Mouse (Mus musculus): Measurements from ENCODE around the gene Grin2c. TPM values are rescaled to one million over a fixed set of nuclear protein-coding genes. Genes with fewer than 3 reads are reported as not detected.
A peak's percentile ranks its signal among the peaks of the same experiment; 100 is the strongest.

Gene Grin2c
- total RNA-seq, 1 experiment from 2014 or later: not detected

GRCm38 (mm10) chr11:115287386-115287785 is 20.3 kb upstream of the Grin2c start:
- ATAC-seq (replicated peaks in 1 of 2; ENCODE audit: insufficient read depth in 1 of 2, low FRiP score in 2 of 2, low TSS enrichment in 1 of 2, low read depth in 1 of 2, poor library complexity in 2 of 2, severe bottlenecking in 2 of 2): no peak

DNA sequence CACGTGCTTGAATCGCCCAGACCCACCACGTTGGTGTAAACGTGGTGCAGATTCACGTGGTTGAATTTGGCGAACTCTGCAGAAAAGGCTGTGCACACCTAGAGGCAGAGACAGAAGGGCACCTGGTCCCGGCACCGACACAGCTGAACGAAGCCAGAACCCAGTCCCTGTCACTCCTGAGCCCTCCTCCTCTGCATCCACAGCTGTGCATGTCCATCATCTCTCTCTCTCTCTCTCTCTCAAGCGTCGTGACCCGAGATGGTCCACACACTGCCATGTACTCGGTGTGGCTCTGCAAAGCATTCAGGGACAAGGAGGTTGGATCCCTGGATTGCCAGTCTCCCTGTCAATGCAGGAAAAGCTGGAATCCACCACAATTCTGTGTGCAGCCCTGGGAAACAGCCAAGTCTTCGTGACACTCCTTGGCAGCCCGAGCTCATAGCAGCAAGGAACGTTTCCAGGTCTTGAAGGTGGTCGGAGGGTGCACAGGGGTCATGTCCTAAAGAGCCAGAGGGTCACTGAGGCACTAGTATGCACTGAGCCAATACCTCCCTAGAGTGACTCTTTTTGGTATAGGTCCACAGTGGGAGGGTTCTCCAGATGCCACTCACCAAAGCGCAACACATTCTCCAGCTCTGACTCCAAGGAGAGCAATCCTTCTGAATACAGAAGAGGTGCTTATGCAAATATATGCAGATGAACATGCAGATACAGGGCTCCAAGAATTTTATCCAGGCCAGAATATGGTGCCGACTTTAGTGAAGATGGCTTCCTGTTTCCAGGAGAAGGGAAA is 19.4 kb upstream of the Grin2c start:
- ATAC-seq (replicated peaks in 1 of 2; ENCODE audit: insufficient read depth in 1 of 2, low FRiP score in 2 of 2, low TSS enrichment in 1 of 2, low read depth in 1 of 2, poor library complexity in 2 of 2, severe bottlenecking in 2 of 2): no peak

DNA sequence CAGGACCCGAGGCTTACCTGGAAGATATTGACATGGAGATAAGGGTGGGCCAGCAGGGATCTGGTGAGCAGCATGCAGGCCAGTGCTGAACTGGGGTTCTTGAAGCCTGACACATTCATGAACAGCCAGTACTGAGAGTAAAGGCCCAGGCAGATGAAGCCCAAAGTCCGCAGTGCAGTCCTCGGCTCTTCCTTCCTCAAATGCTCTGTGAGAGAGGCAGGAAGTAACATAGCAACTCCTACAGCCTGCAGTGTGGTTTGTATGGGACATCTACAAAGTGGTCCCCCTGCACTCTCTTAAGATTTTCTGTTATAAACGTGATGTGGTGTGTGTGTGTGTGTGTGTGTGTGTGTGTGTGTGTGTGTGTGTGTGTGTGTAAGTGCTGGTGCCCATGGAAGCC is 18.2 kb upstream of the Grin2c start:
- ATAC-seq (replicated peaks in 1 of 2; ENCODE audit: insufficient read depth in 1 of 2, low FRiP score in 2 of 2, low TSS enrichment in 1 of 2, low read depth in 1 of 2, poor library complexity in 2 of 2, severe bottlenecking in 2 of 2): peak; percentile 70 to 74

DNA sequence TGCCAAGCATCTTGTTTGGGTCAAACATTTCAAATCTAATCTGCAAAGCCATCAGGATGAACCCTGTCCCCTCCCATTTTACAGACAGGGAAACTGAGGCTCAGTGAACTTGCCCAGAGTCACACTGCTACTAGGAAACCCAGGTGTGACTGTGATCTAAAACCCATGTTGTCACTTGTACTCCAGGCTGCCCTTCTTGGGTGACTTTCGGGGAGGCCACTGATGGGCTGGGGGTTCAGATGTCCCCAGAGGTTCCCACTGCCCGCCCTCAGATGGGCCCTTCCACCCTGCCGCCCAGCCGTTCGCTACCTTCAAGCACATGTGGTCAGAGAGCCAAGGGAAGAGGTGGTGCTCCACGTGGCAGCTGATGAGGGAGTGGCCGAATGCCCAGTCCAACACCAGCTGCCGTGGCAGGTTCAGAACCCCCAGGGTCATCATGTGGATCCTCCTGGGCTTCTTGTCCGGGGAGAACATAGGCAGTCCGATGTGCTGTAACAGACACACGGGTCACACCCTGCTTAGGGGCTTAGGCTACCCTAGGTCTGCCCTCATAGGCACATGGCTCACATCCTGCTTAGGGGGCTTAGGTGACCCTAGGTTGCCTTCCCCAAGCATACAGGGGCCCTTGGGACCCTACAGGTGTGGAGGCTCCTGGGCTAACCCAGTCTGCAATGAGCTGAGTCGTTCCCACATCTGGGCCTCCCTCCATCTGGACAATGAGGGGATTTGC is 17.0 kb upstream of the Grin2c start:
- ATAC-seq (replicated peaks in 1 of 2; ENCODE audit: insufficient read depth in 1 of 2, low FRiP score in 2 of 2, low TSS enrichment in 1 of 2, low read depth in 1 of 2, poor library complexity in 2 of 2, severe bottlenecking in 2 of 2): no peak

- ATAC-seq (replicated peaks in 1 of 2; ENCODE audit: insufficient read depth in 1 of 2, low FRiP score in 2 of 2, low TSS enrichment in 1 of 2, low read depth in 1 of 2, poor library complexity in 2 of 2, severe bottlenecking in 2 of 2): no peak
Measured at GRCm38 (mm10) chr11:115283486-115283765, 16.4 kb upstream of the Grin2c start.

DNA sequence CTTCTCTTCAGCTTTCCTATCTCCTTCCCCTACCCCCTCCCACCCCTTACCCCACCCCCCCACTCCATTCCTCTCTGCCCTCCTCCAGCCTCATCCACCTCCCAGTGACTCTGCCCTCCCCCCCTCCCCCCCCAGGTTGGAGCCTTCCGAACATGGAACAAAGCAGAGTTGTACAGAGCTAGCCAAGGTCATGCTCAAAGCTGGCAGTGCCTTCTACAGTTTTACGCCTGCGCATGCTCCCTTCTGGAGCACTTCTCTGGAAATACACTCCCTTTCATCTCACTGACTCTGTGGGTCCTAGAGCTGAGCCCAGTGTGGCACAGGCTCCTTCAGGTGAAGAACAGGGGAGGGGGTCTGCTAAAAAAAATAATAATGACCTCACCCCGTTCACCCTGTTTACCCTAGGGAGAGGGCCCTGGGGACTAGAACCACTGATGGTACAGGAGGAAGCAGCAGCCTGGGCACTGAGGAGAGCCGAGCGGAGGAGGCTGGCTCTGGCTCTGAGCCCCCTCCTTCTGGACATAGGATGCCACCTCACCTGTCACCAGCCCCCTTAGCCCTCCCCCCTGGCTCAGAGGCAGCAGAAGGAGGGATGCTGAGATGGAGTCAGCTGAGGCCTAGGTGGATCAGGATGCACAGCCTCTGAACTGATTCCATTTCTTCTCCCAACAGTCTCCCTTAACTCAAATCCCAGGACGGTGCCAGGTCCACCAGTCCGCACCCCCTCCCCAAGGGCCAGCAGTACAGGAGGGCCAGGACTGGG is 15.9 kb upstream of the Grin2c start:
- no peak for ATAC-seq (replicated peaks in 1 of 2; ENCODE audit: insufficient read depth in 1 of 2, low FRiP score in 2 of 2, low TSS enrichment in 1 of 2, low read depth in 1 of 2, poor library complexity in 2 of 2, severe bottlenecking in 2 of 2)

DNA sequence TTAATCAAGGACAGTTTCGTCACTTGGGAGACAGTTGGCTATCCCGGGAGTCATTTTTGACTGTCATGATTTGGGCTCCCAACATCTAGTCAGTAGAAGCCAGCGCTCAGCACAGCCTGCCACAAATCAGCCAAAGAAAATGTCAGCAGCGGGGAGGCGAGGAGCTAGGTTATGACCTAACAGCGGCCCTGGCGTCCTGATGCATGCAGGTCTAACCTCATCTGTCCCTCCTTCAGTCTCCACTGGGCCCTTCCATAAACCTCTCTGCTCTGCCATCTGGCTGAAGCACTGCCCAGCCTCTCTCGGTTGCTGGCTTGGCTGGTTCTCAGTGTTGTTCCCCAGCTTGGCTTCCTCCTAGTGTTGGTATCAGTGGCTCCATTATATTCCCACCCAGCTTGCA is 15.3 kb upstream of the Grin2c start:
- ATAC-seq (replicated peaks in 1 of 2; ENCODE audit: insufficient read depth in 1 of 2, low FRiP score in 2 of 2, low TSS enrichment in 1 of 2, low read depth in 1 of 2, poor library complexity in 2 of 2, severe bottlenecking in 2 of 2): no peak

GRCm38 (mm10) chr11:115279726-115280125 is 12.7 kb upstream of the Grin2c start:
- ATAC-seq (replicated peaks in 1 of 2; ENCODE audit: insufficient read depth in 1 of 2, low FRiP score in 2 of 2, low TSS enrichment in 1 of 2, low read depth in 1 of 2, poor library complexity in 2 of 2, severe bottlenecking in 2 of 2): no peak

GRCm38 (mm10) chr11:115278176-115278575 is 11.1 kb upstream of the Grin2c start:
- no peak for ATAC-seq (replicated peaks in 1 of 2; ENCODE audit: insufficient read depth in 1 of 2, low FRiP score in 2 of 2, low TSS enrichment in 1 of 2, low read depth in 1 of 2, poor library complexity in 2 of 2, severe bottlenecking in 2 of 2)

GRCm38 (mm10) chr11:115277604-115277975 is 10.5 kb upstream of the Grin2c start:
- no peak for ATAC-seq (replicated peaks in 1 of 2; ENCODE audit: insufficient read depth in 1 of 2, low FRiP score in 2 of 2, low TSS enrichment in 1 of 2, low read depth in 1 of 2, poor library complexity in 2 of 2, severe bottlenecking in 2 of 2)

DNA sequence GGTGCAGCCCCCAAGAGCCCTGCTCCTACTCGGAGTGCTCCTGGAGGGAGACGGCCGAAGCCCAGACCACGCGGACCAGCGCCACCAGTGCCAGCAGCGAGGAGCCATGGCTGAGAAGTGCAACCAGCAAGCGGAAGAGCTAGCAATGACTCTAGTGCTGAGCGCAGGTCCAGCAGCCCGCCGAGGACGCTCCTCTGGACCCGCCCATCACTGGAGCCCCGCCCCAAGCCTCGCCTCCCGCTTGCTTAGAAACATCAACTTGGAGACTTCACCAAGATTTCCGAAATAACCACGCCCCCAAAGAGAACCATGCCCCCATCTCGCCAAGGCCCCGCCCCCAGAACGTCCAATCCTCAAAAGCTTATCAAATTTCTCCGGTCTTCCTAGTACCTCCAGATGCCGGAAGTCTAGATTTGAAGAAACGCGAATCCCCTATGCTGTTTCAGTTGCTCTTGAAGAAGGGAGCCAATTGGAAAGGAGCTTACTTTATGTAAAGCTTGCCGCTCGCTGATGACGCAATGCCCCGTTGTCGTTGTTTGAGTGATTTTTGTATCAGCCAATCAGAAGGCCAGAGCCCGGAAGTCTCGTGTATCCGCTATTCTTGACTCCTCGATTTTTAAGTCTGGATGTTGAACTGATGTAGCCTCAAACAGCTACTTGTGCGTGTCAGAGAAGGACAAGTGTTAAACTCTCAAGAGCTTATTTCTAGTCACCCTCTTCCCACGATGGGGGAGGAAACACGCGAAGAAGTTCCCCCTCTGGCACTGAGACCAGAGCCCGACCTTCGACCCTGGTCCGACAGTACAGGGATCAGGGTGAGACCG is 9.9 kb upstream of the Grin2c start, which contains the start of gene Fdxr:
Gene Fdxr, minus strand, starts transcription at position 271 of the 824 bp plus-strand sequence.
- ATAC-seq (replicated peaks in 1 of 2; ENCODE audit: insufficient read depth in 1 of 2, low FRiP score in 2 of 2, low TSS enrichment in 1 of 2, low read depth in 1 of 2, poor library complexity in 2 of 2, severe bottlenecking in 2 of 2): peak; percentile 90 to 92

- ATAC-seq (replicated peaks in 1 of 2; ENCODE audit: insufficient read depth in 1 of 2, low FRiP score in 2 of 2, low TSS enrichment in 1 of 2, low read depth in 1 of 2, poor library complexity in 2 of 2, severe bottlenecking in 2 of 2): no peak
Measured at GRCm38 (mm10) chr11:115275954-115276353, 8.9 kb upstream of the Grin2c start.

DNA sequence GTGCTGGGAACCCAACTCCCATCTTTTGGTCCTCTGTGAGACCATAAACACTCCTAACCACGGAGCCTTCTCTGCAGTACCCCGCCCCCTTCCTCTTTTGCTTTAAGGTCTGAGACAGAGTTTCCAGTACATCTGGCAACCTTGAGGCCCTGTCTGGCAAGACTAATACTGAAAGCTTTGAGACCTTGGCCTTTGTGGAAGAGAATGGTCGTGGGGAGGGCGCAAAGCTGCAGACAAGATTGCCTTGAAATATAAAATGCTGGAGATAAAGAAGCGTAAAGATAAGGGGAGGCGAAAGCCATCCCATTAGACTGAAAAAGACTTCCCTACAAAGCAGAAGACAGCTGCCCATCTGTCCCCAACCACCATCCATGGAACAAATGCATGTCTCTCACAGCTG is 8.5 kb upstream of the Grin2c start:
- no peak for ATAC-seq (replicated peaks in 1 of 2; ENCODE audit: insufficient read depth in 1 of 2, low FRiP score in 2 of 2, low TSS enrichment in 1 of 2, low read depth in 1 of 2, poor library complexity in 2 of 2, severe bottlenecking in 2 of 2)

- no peak for ATAC-seq (replicated peaks in 1 of 2; ENCODE audit: insufficient read depth in 1 of 2, low FRiP score in 2 of 2, low TSS enrichment in 1 of 2, low read depth in 1 of 2, poor library complexity in 2 of 2, severe bottlenecking in 2 of 2)
Measured at GRCm38 (mm10) chr11:115274771-115275170, 7.7 kb upstream of the Grin2c start.

- no peak for ATAC-seq (replicated peaks in 1 of 2; ENCODE audit: insufficient read depth in 1 of 2, low FRiP score in 2 of 2, low TSS enrichment in 1 of 2, low read depth in 1 of 2, poor library complexity in 2 of 2, severe bottlenecking in 2 of 2)
Measured at GRCm38 (mm10) chr11:115274178-115274577, 7.1 kb upstream of the Grin2c start.

DNA sequence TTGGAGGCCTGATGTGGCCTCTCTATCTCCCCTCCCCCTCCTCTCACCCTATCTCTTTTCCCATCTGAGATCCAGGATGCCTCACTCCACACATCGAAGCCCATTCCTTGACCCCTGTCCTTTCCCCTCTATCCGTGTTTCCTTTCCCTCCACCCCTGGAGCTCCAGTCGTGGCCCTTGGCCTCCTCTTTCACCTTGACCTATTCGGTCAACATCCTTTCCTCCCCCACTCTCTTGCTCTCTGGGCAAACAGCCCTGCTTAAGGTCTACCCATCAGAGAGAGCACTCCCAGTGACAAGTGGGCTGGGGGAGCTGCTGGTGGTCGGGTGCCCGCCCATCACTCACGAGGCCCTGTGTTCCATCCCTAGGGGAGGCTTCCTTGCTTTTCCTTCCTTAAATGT is 6.7 kb upstream of the Grin2c start:
- no peak for ATAC-seq (replicated peaks in 1 of 2; ENCODE audit: insufficient read depth in 1 of 2, low FRiP score in 2 of 2, low TSS enrichment in 1 of 2, low read depth in 1 of 2, poor library complexity in 2 of 2, severe bottlenecking in 2 of 2)

GRCm38 (mm10) chr11:115272894-115273498 is 6.0 kb upstream of the Grin2c start:
- no peak for ATAC-seq (replicated peaks in 1 of 2; ENCODE audit: insufficient read depth in 1 of 2, low FRiP score in 2 of 2, low TSS enrichment in 1 of 2, low read depth in 1 of 2, poor library complexity in 2 of 2, severe bottlenecking in 2 of 2)
